Mouse (Mus musculus): Measurements from ENCODE around the gene Dlg3. TPM values are rescaled to one million over a fixed set of nuclear protein-coding genes. Genes with fewer than 3 reads are reported as not detected.

The Dlg3 gene
- polyA plus RNA-seq, 1 experiment from 2014 or later, result 3.5 TPM

DNA sequence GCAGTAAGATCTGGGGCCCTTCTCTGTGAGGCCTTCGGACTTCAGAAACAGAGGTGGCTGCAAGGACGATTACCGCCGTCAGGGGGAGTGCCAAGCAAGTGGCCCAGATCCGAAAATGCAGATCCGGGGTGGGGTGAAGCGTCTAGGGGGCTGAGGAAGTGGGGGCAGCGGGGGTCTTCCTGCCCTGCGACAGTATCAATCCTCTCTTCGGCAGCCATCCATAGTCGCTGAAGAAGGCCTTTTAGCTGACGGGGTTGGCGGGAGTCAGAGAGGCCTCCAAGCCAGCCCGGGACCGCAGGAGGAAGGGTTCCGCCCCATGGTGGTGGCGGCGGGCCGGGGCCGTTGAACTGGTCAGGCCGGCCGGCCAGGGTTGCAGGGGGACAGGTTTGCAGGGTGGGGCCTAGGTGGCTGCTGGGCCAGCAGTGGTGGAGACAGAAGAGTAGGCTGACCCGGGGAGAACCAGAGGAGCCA, 6.9 kb downstream of the Dlg3 start:
- Histone ChIP-seq H3K27me3 (peaks cover 5% of the 10 kb centered on the region), H3K4me3 (peak overlapping the region; percentile 49), H3K36me3 (no peaks in the 10 kb centered on the region), H3K27ac (0 out of 2 replicates have a peak overlapping the region, but pooled peaks have one; percentile 27), H3K4me2 (peak overlapping the region; percentile 47), H3K9ac (peak overlapping the region; percentile 44), H3K9me3 (no peaks in the 10 kb centered on the region), H3K4me1 (no peaks in the 10 kb centered on the region; the same call in 1 of the 2 replicates)
- no peak for ATAC-seq (ENCODE audit: insufficient number of reproducible peaks, low FRiP score, low TSS enrichment, low read depth)
- WGBS, result 21% methylated on average over 23 of the region's 23 CpGs

DNA sequence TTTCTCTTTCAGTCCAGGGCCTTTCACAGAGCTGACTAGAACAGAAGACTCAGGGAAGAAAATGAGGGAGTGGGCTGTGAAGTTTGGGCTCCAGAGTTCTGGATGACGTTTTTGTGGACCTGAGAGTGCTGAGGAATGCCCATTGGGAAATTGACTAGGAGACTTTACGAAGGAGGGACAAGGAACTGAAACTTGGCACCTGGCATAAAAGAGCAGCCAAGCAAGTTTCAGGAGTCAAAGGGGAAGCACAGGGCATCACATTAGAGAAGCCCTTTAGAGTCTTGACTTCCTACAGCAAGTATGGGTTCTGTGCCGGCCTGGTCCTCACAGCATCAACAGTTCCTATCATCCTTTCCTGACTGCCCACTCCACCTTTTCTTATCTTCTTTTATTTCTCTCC, 7.9 kb downstream of the Dlg3 start:
- 82% methylated on average over 3 of the region's 3 CpGs for WGBS
- Histone ChIP-seq H3K27ac (no peak overlapping the region), H3K4me3 (no peak overlapping the region), H3K4me1 (no peaks in the 10 kb centered on the region; the same call in 1 of the 2 replicates), H3K4me2 (no peak overlapping the region), H3K27me3 (no peaks in the 10 kb centered on the region; the same call in 1 of the 2 replicates), H3K9ac (no peak overlapping the region), H3K36me3 (no peaks in the 10 kb centered on the region), H3K9me3 (no peaks in the 10 kb centered on the region)
- ATAC-seq (ENCODE audit: insufficient number of reproducible peaks, low FRiP score, low TSS enrichment, low read depth), result no peak

DNA sequence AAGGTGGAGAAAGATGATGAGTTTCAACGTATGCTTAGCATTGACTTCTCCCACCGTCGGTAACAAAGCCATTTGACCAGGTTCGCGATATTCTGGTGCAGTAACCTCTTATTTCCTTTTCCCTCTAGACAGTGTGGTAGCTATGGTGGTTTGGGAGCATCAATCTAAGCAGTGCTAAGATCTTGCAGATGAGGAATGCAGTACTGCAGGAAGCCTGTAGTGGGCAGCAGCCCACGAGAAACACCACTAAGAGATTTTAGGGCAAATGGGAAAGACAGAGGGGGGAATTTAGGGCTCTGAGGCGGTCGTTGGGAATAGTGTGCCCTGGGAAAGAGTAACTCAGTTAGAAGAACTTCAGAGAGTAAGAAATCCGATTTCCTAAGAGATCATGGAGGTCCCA, 9.0 kb downstream of the Dlg3 start:
- ATAC-seq (ENCODE audit: insufficient number of reproducible peaks, low FRiP score, low TSS enrichment, low read depth), result no peak
- Histone ChIP-seq H3K9me3 (no peaks in the 10 kb centered on the region), H3K4me2 (peak overlapping the region; percentile 47), H3K4me3 (peak overlapping the region; percentile 54), H3K27me3 (no peaks in the 10 kb centered on the region; the same call in 1 of the 2 replicates), H3K36me3 (no peaks in the 10 kb centered on the region), H3K9ac (no peak overlapping the region), H3K27ac (peak overlapping the region; percentile 85), H3K4me1 (no peaks in the 10 kb centered on the region; the same call in 1 of the 2 replicates)
- 22% methylated on average over 9 of the region's 9 CpGs for WGBS

DNA sequence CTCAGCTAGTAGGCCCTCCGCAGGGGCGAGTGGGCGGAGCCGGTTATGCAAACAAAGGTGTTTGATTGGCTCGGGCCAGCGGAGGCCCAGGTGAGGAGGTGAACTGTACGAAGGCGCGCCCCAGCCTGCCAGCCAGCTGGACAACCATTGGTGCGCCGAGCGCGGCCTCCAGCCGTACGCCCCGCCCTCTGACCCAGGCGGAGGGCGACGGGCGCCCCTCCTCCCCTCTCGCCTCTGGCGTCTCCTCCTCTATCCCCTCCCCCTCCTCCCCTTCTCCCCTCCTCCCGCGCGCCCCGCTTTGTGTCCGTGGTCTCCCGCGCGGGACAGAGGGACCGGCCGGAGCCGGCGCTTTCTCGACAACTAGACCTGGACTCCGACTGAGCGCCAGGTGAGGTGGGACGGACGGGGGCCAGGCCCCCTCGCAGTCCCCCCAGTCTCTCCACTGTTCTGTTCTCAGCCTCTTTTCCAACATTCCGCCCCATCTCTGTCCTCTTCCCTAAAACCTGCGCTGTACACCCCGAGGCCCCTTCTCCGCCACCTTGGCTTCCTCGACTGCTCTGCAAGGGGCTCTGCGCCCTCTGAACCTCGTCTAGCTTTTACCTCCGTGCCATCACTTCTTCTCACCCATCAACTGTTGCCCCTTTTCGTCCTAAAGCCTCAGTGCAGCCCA, 9.6 kb downstream of the Dlg3 start:
- no peaks in the 10 kb centered on the region; the same call in 1 of the 2 replicates for H3K27me3 ChIP-seq
- H3K4me3 ChIP-seq, result peak overlapping the region; percentile 54
- H3K9me3 ChIP-seq, result no peaks in the 10 kb centered on the region
- H3K36me3 ChIP-seq, result no peaks in the 10 kb centered on the region
- no peaks in the 10 kb centered on the region; the same call in 1 of the 2 replicates for H3K4me1 ChIP-seq
- WGBS, result 19% methylated on average over 37 of the region's 49 CpGs
- peak overlapping the region; percentile 47 for H3K4me2 ChIP-seq
- ATAC-seq (ENCODE audit: insufficient number of reproducible peaks, low FRiP score, low TSS enrichment, low read depth), result peak; percentile 83
- peak overlapping the region; percentile 85 for H3K27ac ChIP-seq
- H3K9ac ChIP-seq, result peak overlapping the region; percentile 23; the same call in 1 of the 2 replicates

DNA sequence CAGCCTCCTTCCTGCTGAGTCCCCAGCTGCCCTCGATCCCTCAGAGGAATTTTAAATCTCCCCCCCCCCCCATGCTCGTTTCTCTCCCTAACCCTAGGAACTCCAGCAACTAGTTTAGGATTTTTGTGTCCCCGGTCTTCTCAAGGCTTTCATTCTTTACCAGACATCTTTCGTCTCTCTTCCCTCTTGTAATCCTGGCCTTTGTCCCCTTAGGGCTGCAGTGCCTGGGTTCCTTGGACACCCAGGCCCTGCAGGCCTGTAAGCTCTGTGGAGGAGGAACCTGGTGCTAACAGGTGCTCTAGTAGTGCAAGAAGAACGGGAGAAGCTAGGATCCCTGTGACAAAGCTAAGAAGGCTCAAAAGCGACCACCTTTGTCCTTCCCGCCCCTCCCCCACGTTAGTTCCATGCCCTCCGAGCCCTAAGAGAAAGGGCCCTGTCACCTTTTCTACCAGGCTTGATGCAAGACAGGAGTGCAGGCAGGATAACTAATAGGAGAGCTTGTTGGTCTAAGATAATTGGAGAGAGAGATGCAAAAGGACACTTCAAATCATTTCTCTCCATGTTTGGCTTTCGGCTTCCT, 10.2 kb downstream of the Dlg3 start:
- Histone ChIP-seq H3K27ac (peak overlapping the region; percentile 85), H3K9me3 (no peaks in the 10 kb centered on the region), H3K4me3 (peak overlapping the region; percentile 54), H3K4me1 (no peaks in the 10 kb centered on the region; the same call in 1 of the 2 replicates), H3K27me3 (no peaks in the 10 kb centered on the region; the same call in 1 of the 2 replicates), H3K4me2 (peak overlapping the region; percentile 47), H3K9ac (peak overlapping the region; percentile 23; the same call in 1 of the 2 replicates), H3K36me3 (no peaks in the 10 kb centered on the region)
- 19% methylated on average over 10 of the region's 10 CpGs for WGBS
- ATAC-seq (ENCODE audit: insufficient number of reproducible peaks, low FRiP score, low TSS enrichment, low read depth), result no peak

DNA sequence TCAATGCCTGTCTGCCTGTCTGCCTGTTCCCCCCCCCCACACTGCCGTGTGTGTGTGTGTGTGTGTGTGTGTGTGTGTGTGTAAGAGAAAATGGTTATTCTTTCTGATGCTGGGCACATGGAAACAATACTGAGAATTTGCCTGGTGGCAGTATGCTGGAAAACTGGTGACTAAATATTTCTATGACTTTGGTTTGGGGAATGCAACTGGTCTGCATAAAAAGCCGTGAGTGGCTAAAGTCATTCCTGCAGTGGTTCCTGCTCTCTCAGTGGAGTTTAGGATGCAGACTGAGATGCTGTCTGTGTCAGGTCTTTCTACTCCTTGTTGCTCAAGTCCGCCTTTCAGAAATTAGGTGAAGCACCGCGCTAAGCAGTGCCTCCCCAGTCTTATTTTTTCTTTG, 10.9 kb downstream of the Dlg3 start:
- Histone ChIP-seq H3K9ac (no peak overlapping the region), H3K4me2 (peak overlapping the region; percentile 47), H3K36me3 (no peaks in the 10 kb centered on the region), H3K4me1 (no peaks in the 10 kb centered on the region; the same call in 1 of the 2 replicates), H3K27me3 (no peaks in the 10 kb centered on the region; the same call in 1 of the 2 replicates), H3K4me3 (peak overlapping the region; percentile 54), H3K9me3 (no peaks in the 10 kb centered on the region), H3K27ac (no peak overlapping the region)
- ATAC-seq (ENCODE audit: insufficient number of reproducible peaks, low FRiP score, low TSS enrichment, low read depth), result no peak
- WGBS, result 33% methylated on average over 5 of the region's 5 CpGs

DNA sequence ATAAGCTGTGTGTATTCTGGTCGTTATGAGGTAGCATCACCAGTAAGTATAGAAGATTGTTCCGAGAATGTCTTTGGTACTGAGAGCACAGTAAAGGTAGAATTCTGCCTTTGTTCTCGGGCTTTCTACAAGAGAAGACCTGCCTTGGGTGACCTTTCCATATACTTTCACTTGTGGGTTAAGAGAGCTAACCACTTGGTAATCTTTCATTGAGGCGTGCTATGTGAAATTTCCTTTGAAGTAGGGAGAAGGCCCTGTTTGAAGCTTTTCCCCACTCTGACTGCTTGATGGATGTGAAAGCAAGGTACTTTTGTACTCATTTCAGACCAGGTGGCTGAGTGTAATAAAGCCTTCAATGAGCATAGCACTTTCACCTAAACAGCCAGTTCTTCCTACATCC, 21.8 kb downstream of the Dlg3 start:
- no peaks in the 10 kb centered on the region for H3K4me1 ChIP-seq
- H3K9me3 ChIP-seq, result no peaks in the 10 kb centered on the region
- 61% methylated on average over 4 of the region's 4 CpGs for WGBS
- no peak overlapping the region for H3K4me3 ChIP-seq
- 0 out of 2 replicates have a peak, but pooled peaks cover 5% of the 10 kb centered on the region for H3K27me3 ChIP-seq
- no peak overlapping the region for H3K4me2 ChIP-seq
- no peak for ATAC-seq (ENCODE audit: insufficient number of reproducible peaks, low FRiP score, low TSS enrichment, low read depth)
- H3K27ac ChIP-seq, result no peak overlapping the region
- no peak overlapping the region for H3K9ac ChIP-seq
- no peaks in the 10 kb centered on the region for H3K36me3 ChIP-seq

DNA sequence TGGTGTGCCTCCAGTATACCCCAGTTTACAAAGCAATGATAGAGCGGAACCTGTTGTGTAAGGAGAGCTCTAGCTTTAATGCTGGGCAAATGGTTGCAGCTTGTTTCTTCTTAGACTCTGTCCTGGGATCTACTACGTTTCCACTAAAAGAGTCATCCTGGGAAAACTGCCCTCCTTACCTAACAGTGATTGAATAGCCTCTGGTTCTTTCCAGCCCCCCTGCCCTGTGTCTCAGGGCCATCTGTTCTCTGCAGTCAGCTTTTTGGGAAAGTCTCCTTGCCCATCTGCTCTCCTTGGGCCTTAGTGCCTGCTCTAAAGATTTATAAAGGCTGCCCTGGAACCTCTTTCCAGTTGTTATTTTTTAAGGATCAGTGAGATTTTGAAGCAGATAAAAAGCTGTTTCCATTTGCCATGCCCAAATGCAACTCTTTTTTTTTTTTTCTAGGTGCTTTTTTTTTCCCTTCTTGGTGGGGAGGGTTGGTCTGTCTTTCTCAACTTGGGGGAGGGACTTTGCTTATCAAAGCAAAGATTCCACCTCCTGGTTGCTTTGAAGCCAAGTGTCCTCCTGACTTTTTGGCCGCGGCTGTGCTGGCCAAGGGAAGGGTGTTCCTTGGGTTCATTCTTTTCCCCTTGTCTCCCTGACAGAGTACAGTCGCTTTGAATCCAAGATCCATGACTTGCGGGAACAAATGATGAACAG, 28.7 kb downstream of the Dlg3 start:
- 0 out of 2 replicates have a peak, but pooled peaks cover 5% of the 10 kb centered on the region for H3K27me3 ChIP-seq
- H3K4me2 ChIP-seq, result no peak overlapping the region

DNA sequence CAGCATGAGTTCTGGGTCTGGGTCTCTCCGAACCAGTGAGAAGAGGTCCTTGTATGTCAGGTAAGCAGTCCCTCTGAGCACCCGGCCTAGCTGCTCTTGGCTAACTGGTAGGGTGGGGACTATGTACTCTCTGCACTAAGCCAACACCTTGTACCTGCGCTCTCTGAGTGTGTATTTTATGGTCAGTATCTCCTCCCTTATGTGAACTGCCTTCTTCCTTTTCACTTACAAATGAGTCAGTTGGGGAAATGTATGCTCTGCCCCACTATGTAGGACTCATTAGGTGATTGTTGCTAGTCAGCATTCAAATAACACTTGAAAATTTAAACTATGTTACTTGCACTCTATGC, 29.2 kb downstream of the Dlg3 start:
- H3K27ac ChIP-seq, result no peak overlapping the region
- no peak for ATAC-seq (ENCODE audit: insufficient number of reproducible peaks, low FRiP score, low TSS enrichment, low read depth)
- no peak overlapping the region for H3K4me3 ChIP-seq
- 75% methylated on average over 3 of the region's 3 CpGs for WGBS
- H3K27me3 ChIP-seq, result 0 out of 2 replicates have a peak, but pooled peaks cover 5% of the 10 kb centered on the region
- 0 out of 2 replicates have a peak, but pooled peaks cover 4% of the 10 kb centered on the region for H3K36me3 ChIP-seq
- no peak overlapping the region for H3K9ac ChIP-seq
- no peaks in the 10 kb centered on the region for H3K9me3 ChIP-seq
- H3K4me2 ChIP-seq, result no peak overlapping the region
- no peaks in the 10 kb centered on the region for H3K4me1 ChIP-seq

More for the DNA sequence above, 28.7 kb downstream of the Dlg3 start:
- ATAC-seq (ENCODE audit: insufficient number of reproducible peaks, low FRiP score, low TSS enrichment, low read depth), result no peak
- Histone ChIP-seq H3K4me3 (no peak overlapping the region), H3K9ac (no peak overlapping the region), H3K9me3 (no peaks in the 10 kb centered on the region), H3K4me1 (no peaks in the 10 kb centered on the region), H3K36me3 (0 out of 2 replicates have a peak, but pooled peaks cover 4% of the 10 kb centered on the region), H3K27ac (no peak overlapping the region)
- 62% methylated on average over 6 of the region's 6 CpGs for WGBS

DNA sequence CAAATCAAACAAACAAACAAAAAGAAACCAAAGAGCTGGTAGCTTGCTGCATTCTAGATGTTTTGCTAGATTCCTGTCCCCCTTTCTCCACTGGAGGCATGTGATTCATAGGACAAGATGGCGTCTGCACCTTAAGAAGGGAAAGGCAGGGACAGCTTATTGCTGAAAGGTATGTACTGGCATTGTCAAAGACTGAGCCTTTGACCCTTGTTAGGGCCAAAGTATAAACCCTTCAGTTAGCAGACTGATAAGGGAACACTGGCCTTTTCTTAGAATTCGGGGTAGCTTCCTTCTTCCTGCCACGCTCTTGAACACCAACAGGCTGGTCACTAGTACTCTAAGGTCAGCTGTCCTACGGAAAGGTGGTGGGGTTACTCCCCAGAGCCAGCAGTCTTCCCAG, 29.8 kb downstream of the Dlg3 start:
- Histone ChIP-seq H3K9me3 (no peaks in the 10 kb centered on the region), H3K4me2 (no peak overlapping the region), H3K9ac (no peak overlapping the region), H3K4me3 (no peak overlapping the region), H3K27ac (no peak overlapping the region), H3K27me3 (no peaks in the 10 kb centered on the region; the same call in 1 of the 2 replicates), H3K36me3 (0 out of 2 replicates have a peak, but pooled peaks cover 4% of the 10 kb centered on the region), H3K4me1 (no peaks in the 10 kb centered on the region)
- ATAC-seq (ENCODE audit: insufficient number of reproducible peaks, low FRiP score, low TSS enrichment, low read depth), result no peak
- 57% methylated on average over 4 of the region's 4 CpGs for WGBS

DNA sequence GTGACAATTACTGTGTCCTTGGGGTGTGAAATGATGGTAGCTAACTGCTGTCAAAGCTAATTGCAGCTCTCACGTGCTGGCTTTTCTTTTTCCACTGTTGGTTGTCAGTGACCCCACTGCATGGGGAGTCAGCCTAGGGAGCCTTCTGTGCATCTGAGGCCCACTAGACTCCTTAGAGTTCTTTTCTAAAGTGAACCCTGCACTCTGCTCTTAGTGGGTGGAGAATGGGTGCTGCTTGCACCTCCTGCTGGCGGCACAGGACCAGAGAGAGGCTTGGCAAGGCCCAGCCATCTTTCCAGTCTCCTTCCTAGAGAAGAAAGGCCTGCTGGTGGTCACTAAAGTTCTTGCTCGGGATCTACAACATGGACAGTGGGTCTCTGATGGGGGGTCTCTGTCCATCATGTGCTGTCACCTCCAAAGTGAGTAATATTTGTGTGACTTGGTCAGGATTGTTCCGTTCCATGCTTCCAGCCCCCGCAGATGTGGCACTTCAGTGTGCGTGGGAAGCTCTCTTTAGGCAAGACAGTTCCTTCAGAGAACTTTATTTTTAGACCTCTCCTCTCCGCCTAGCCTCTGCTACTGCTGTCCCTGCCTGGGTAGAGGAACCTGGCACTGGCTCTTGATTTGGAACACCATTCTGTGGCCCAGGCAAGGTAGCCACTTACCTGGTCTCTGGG, 30.5 kb downstream of the Dlg3 start:
- 69% methylated on average over 7 of the region's 7 CpGs for WGBS
- Histone ChIP-seq H3K9me3 (no peaks in the 10 kb centered on the region), H3K27ac (no peak overlapping the region), H3K4me3 (no peak overlapping the region), H3K36me3 (0 out of 2 replicates have a peak, but pooled peaks cover 4% of the 10 kb centered on the region), H3K27me3 (no peaks in the 10 kb centered on the region; the same call in 1 of the 2 replicates), H3K4me1 (no peaks in the 10 kb centered on the region), H3K9ac (no peak overlapping the region), H3K4me2 (no peak overlapping the region)
- ATAC-seq (ENCODE audit: insufficient number of reproducible peaks, low FRiP score, low TSS enrichment, low read depth), result no peak
